Mouse (Mus musculus): ENCODE measurements around the gene Mogs. TPM values are rescaled to one million over a fixed set of nuclear protein-coding genes. Genes with fewer than 3 reads are reported as not detected.

Gene Mogs
- total and polyA plus RNA-seq, 3 experiments, result 28.3 to 104 (median 44.6) TPM

- DNase-seq (ENCODE audit: low spot score) (no peak), ATAC-seq (ENCODE audit: extremely low read depth, insufficient number of reproducible peaks, low FRiP score, poor library complexity, severe bottlenecking) (no peak)
- Histone ChIP-seq H3K36me3 (replicated peaks) (peaks cover 15% of the 10 kb centered on the region), H3K27me3 (ENCODE audit: insufficient read depth, low read length) (peaks cover 44% of the 10 kb centered on the region), H3K4me1 (ENCODE audit: insufficient read depth, low read depth, low read length) (no peaks in the 10 kb centered on the region), H3K9me3 (replicated peaks) (peaks cover 33% of the 10 kb centered on the region), H3K4me3 (ENCODE audit: low read depth, low read length) (peak overlapping the region; percentile 23; the same call in 1 of the 2 replicates)
- TF ChIP-seq CTCF (IDR thresholded peaks at IDR 0.05; ENCODE audit: low read depth, low read length), result no peak
Observed at GRCm38 (mm10) chr6:83069488-83070246, 45.6 kb upstream of the Mogs start.

DNA sequence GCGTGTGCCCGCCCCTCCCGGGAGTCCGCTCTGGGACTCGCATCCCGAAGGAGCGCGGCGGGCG is 45.2 kb upstream of the Mogs start, which contains the start of gene Tlx2:
Gene Tlx2, minus strand, starts transcription at position 47 of the 64 bp plus-strand sequence.
- Histone ChIP-seq H3K4me1 (ENCODE audit: insufficient read depth, low read depth, low read length) (no peaks in the 10 kb centered on the region), H3K4me3 (ENCODE audit: low read depth, low read length) (peak within 1 kb of the TSS; percentile 23; the same call in 1 of the 2 replicates), H3K27me3 (ENCODE audit: insufficient read depth, low read length) (peaks cover 44% of the 10 kb centered on the region), H3K36me3 (replicated peaks) (peaks cover 13% of the 10 kb centered on the region), H3K9me3 (replicated peaks) (peaks cover 33% of the 10 kb centered on the region)
- TF ChIP-seq GATA1 (IDR thresholded peaks at IDR 0.05; ENCODE audit: borderline replicate concordance, low read length) (no peak), GATA2 (IDR thresholded peaks at IDR 0.05; ENCODE audit: borderline replicate concordance, low read depth, low read length) (no peak), CTCF (IDR thresholded peaks at IDR 0.05; ENCODE audit: low read depth, low read length) (no peak), TAL1 (conservative IDR thresholded peaks at IDR 0.05; ENCODE audit: low read depth, low read length) (no peak)
- DNase-seq (ENCODE audit: low spot score) (no peak), ATAC-seq (ENCODE audit: extremely low read depth, insufficient number of reproducible peaks, low FRiP score, poor library complexity, severe bottlenecking) (no peak)

DNA sequence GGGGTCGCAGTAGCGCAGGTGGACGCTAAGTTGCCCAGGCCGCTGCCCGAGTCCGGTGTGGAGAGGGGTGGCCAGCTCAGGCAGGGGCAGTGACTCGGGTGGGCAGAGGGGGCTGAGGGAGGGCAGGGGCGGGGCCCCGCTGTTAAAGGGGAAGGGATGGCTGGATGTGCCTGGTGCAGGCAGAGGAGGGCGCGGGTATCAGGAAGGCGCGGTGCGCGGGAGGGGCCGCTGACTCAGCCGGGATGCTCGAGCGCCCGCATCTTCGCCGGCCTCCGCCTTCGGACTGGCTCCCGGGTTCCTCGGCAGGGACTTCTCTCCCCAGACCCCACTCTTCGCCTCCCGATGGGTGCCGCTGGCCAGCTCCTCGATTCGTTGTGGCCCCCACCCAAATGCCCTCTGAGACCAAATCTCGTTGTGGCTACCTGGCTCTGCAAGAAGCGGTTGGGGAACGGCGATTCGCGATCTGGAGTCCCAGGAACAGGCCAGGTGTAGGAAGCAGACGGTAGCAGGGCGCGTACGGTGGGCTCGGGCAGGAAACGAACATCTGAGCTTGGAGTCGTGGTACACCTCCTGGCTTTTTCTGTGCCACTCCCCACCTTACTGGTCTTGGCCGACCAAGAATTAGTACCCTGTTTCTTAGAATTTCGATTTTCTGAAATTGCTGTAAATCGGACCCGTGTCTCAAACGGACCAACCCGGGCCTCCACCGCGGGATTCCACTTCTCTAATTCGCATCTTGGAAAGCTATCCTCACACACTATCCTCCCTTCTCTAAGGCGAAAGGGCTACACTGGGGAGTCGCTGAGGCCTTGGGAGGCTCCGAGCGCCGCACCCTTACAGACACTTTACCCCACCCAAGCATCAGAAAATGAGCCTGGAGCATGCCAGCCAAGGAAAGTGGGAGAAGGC is 44.7 kb upstream of the Mogs start:
- peaks cover 33% of the 10 kb centered on the region for H3K9me3 ChIP-seq (replicated peaks)
- no peak for ATAC-seq (ENCODE audit: extremely low read depth, insufficient number of reproducible peaks, low FRiP score, poor library complexity, severe bottlenecking)
- DNase-seq (ENCODE audit: low spot score), result no peak
- peaks cover 44% of the 10 kb centered on the region for H3K27me3 ChIP-seq (ENCODE audit: insufficient read depth, low read length)
- peaks cover 11% of the 10 kb centered on the region for H3K36me3 ChIP-seq (replicated peaks)
- TF ChIP-seq POLR2AphosphoS5 (IDR thresholded peaks at IDR 0.05; ENCODE audit: insufficient replicate concordance, low read depth, low read length) (no peak), GATA2 (IDR thresholded peaks at IDR 0.05; ENCODE audit: borderline replicate concordance, low read depth, low read length) (no peak), GATA1 (IDR thresholded peaks at IDR 0.05; ENCODE audit: borderline replicate concordance, low read length) (no peak), CTCF (IDR thresholded peaks at IDR 0.05; ENCODE audit: low read depth, low read length) (no peak)
- no peaks in the 10 kb centered on the region; the same call in 1 of the 2 replicates for H3K4me1 ChIP-seq (ENCODE audit: insufficient read depth, low read depth, low read length)
- peak overlapping the region; percentile 23; the same call in 1 of the 2 replicates for H3K4me3 ChIP-seq (ENCODE audit: low read depth, low read length)

GRCm38 (mm10) chr6:83071220-83071619 is 44.1 kb upstream of the Mogs start:
- Histone ChIP-seq H3K27me3 (ENCODE audit: insufficient read depth, low read length) (peaks cover 44% of the 10 kb centered on the region), H3K4me1 (ENCODE audit: insufficient read depth, low read depth, low read length) (no peaks in the 10 kb centered on the region; the same call in 1 of the 2 replicates), H3K9me3 (replicated peaks) (peaks cover 33% of the 10 kb centered on the region), H3K36me3 (replicated peaks) (peaks cover 7% of the 10 kb centered on the region), H3K4me3 (ENCODE audit: low read depth, low read length) (no peak overlapping the region; the same call in 1 of the 2 replicates)
- no peak for TF ChIP-seq TAL1 (conservative IDR thresholded peaks at IDR 0.05; ENCODE audit: low read depth, low read length)
- TF ChIP-seq CTCF (IDR thresholded peaks at IDR 0.05; ENCODE audit: low read depth, low read length), result no peak
- no peak for DNase-seq (ENCODE audit: low spot score)
- ATAC-seq (ENCODE audit: extremely low read depth, insufficient number of reproducible peaks, low FRiP score, poor library complexity, severe bottlenecking), result no peak

DNA sequence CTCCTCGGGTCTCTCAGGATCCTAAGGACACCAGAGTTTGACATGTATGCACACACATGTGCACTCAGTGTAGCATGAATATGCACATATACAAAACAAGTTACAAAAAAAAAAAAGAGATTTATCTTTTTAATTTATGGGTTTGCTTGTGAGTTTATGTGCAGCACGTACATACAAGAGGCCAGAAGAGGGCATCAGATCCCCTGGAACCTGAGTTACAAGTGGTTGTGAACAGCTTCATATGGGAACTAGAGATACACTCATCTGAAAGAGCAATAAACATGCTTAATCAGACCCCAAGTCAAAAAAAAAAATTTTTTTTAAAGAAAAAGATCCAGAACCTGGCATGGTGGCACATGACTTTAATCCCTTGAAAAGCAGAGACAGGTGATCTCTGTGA is 40.3 kb upstream of the Mogs start:
- TF ChIP-seq POLR2AphosphoS5 (IDR thresholded peaks at IDR 0.05; ENCODE audit: insufficient replicate concordance, low read depth, low read length) (no peak), TAL1 (conservative IDR thresholded peaks at IDR 0.05; ENCODE audit: low read depth, low read length) (no peak), GATA1 (IDR thresholded peaks at IDR 0.05; ENCODE audit: borderline replicate concordance, low read length) (no peak), GATA2 (IDR thresholded peaks at IDR 0.05; ENCODE audit: borderline replicate concordance, low read depth, low read length) (no peak), CTCF (IDR thresholded peaks at IDR 0.05; ENCODE audit: low read depth, low read length) (no peak)
- H3K27me3 ChIP-seq (ENCODE audit: insufficient read depth, low read length), result peaks cover 31% of the 10 kb centered on the region
- H3K9me3 ChIP-seq (replicated peaks), result peaks cover 15% of the 10 kb centered on the region
- DNase-seq (ENCODE audit: low spot score), result no peak
- ATAC-seq (ENCODE audit: extremely low read depth, insufficient number of reproducible peaks, low FRiP score, poor library complexity, severe bottlenecking), result no peak
- H3K36me3 ChIP-seq (replicated peaks), result peaks cover 11% of the 10 kb centered on the region
- H3K4me1 ChIP-seq (ENCODE audit: insufficient read depth, low read depth, low read length), result peaks cover 23% of the 10 kb centered on the region
- H3K4me3 ChIP-seq (ENCODE audit: low read depth, low read length), result no peak overlapping the region

GRCm38 (mm10) chr6:83077630-83078323 is 37.5 kb upstream of the Mogs start, which contains the start of gene Pcgf1:
Pcgf1 (plus strand) TSS chr6:83077869.
- H3K27me3 ChIP-seq (ENCODE audit: insufficient read depth, low read length), result peaks cover 4% of the 10 kb centered on the region

More at GRCm38 (mm10) chr6:83077630-83078323, 37.5 kb upstream of the Mogs start, which contains the start of gene Pcgf1:
- peaks cover 26% of the 10 kb centered on the region for H3K4me1 ChIP-seq (ENCODE audit: insufficient read depth, low read depth, low read length)
- peak; percentile 58 for DNase-seq (ENCODE audit: low spot score)
- ATAC-seq (ENCODE audit: extremely low read depth, insufficient number of reproducible peaks, low FRiP score, poor library complexity, severe bottlenecking), result peak; percentile 89
- H3K4me3 ChIP-seq (ENCODE audit: low read depth, low read length), result peak within 1 kb of the TSS; percentile 91
- H3K36me3 ChIP-seq (replicated peaks), result peaks cover 37% of the 10 kb centered on the region
- no peaks in the 10 kb centered on the region for H3K9me3 ChIP-seq (replicated peaks)
- no peak for TF ChIP-seq GATA1 (IDR thresholded peaks at IDR 0.05; ENCODE audit: borderline replicate concordance, low read length)
- no peak for TF ChIP-seq TAL1 (conservative IDR thresholded peaks at IDR 0.05; ENCODE audit: low read depth, low read length)
- TF ChIP-seq POLR2AphosphoS5 (IDR thresholded peaks at IDR 0.05; ENCODE audit: insufficient replicate concordance, low read depth, low read length), result no peak
- TF ChIP-seq GATA2 (IDR thresholded peaks at IDR 0.05; ENCODE audit: borderline replicate concordance, low read depth, low read length), result no peak
- no peak for TF ChIP-seq CTCF (IDR thresholded peaks at IDR 0.05; ENCODE audit: low read depth, low read length)
